Mouse (Mus musculus): ENCODE data around the gene Prph2. TPM values are rescaled to one million over a fixed set of nuclear protein-coding genes. Genes with fewer than 3 reads are reported as not detected.

The Prph2 gene
- polyA plus RNA-seq, 1 experiment from 2014 or later, result not detected

DNA sequence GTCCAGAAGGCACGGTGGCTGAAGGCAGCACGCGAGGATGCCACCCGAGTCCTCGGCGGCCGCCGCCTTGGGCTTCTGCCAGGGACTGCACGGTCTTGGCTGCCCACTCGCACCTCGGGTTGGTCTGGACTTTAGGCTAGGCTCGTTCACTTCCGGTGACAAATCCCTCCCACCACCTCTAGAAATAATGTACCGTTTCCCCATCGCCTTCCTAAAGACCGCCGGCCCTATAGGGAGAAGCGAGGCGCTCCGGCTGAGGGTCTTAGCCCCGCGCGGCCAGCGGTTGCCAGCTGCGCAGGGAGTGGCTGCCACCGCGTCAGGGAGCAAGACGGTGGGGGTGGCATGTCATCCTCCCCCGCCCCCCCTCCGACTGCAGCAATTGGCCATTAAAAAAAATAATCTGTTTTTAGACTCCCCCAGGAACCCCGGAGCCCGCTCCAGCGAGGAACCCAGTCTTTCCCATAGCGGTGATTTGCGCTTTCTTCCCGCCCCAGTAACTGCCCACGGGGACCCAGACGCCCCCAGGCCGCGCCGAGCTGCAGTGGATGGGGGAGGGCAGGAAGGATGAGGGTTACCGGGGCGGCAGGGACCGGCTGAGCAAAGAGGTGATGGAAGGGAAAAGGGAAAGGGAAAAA, 20.7 kb upstream of the Prph2 start:
- ATAC-seq (ENCODE audit: low FRiP score) (peak; percentile 70), DNase-seq (ENCODE audit: low spot score, missing footprints) (peak; percentile 95)
- Histone ChIP-seq H3K4me1 (ENCODE audit: control insufficient read depth, insufficient read depth, low read length) (peaks cover 18% of the 10 kb centered on the region), H3K9ac (ENCODE audit: low read length) (peak overlapping the region; percentile 70), H3K4me3 (ENCODE audit: low read depth, low read length) (peak overlapping the region; percentile 93), H3K36me3 (ENCODE audit: control insufficient read depth, insufficient read depth, low read length) (no peaks in the 10 kb centered on the region), H3K4me2 (peak overlapping the region; percentile 82), H3K27ac (ENCODE audit: low read depth, low read length) (peak overlapping the region; percentile 88), H3K27me3 (ENCODE audit: control insufficient read depth, insufficient read depth, low read length) (no peaks in the 10 kb centered on the region), H3K9me3 (ENCODE audit: control insufficient read depth, low read length) (no peaks in the 10 kb centered on the region)
- under 1% methylated on average over 44 of the region's 44 CpGs for WGBS

DNA sequence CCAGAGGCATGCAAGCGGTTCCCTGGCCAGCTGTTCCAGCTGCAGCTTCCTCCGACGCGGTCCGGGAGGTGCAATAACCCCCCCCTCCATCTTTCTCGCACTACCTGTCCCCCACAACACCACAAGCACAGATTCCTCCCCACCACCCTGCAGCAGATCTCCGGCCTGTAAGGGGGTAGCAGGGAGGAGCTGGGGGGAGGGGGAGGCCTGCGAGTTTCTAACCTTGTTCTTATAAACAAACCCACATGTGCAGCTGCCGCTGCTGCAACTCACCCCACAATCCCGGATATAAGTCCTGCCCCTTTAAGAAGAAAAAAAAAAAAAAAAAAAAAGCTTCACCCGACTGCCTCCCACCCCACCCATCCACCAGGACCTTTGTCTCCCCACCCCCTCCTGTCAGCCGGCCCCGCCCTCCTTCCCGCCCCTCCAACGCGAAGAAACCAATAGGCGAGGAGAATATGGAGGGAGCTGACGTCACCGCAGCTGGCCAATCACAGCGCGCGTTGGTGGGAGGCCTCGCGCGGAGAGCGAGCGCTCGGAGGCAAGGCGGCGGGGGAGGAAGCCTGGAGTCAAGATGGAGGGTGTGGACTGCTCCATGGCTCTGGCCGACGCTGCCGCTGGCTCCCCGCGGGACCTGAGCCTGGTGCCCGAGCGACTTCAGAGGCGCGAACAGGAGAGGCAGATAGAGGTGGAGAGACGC, 20.0 kb upstream of the Prph2 start, which contains the start of gene Tbcc:
Gene Tbcc (plus strand): TSS at position 569 of the 700 bp plus-strand sequence.
- WGBS, result under 1% methylated on average over 40 of the region's 40 CpGs
- Histone ChIP-seq H3K4me1 (ENCODE audit: control insufficient read depth, insufficient read depth, low read length) (peaks cover 18% of the 10 kb centered on the region), H3K36me3 (ENCODE audit: control insufficient read depth, insufficient read depth, low read length) (no peaks in the 10 kb centered on the region)

DNA sequence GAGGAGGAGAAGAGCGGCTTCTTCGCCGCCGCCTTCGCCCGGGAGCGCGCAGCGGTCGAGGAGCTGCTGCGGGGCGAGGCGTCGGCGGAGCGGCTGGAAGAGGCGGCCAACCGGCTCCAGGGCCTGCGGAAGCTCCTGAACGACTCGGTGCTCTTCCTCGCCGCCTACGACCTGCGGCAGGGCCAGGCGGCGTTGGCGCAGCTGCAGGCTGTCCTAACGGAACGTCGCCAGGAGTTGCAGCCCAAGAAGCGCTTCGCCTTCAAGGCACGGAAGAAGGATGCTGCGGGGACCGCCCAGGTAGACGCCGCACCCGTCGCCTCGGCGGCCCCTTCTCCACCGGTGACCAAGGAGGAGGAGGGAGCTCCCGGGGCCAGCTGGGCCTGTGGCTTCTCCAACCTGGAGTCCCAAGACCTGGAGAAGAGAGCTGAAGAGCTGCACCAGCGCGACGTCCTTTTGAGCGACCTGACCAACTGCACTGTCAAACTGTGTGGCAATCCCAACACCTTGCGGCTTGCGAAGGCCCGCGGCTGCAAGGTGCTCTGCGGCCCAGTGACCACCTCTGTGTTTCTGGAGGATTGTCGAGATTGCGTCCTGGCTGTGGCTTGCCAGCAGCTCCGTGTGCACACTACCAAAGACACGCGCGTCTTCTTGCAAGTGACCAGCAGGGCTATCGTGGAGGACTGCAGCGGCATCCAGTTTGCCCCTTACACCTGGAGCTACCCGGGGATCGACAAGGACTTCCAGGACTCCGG, 19.2 kb upstream of the Prph2 start:
- no peaks in the 10 kb centered on the region for H3K36me3 ChIP-seq (ENCODE audit: control insufficient read depth, insufficient read depth, low read length)
- ATAC-seq (ENCODE audit: low FRiP score) (no peak), DNase-seq (ENCODE audit: low spot score, missing footprints) (peak; percentile 94)

More for the DNA sequence above, 20.0 kb upstream of the Prph2 start, which contains the start of gene Tbcc:
- H3K9me3 ChIP-seq (ENCODE audit: control insufficient read depth, low read length), result no peaks in the 10 kb centered on the region
- peak within 1 kb of the TSS; percentile 93 for H3K9ac ChIP-seq (ENCODE audit: low read length)
- DNase-seq (ENCODE audit: low spot score, missing footprints), result peak; percentile 99
- ATAC-seq (ENCODE audit: low FRiP score), result peak; percentile 95
- H3K4me3 ChIP-seq (ENCODE audit: low read depth, low read length), result peak within 1 kb of the TSS; percentile 93
- H3K4me2 ChIP-seq, result peak within 1 kb of the TSS; percentile 86
- peak within 1 kb of the TSS; percentile 88 for H3K27ac ChIP-seq (ENCODE audit: low read depth, low read length)
- H3K27me3 ChIP-seq (ENCODE audit: control insufficient read depth, insufficient read depth, low read length), result no peaks in the 10 kb centered on the region

DNA sequence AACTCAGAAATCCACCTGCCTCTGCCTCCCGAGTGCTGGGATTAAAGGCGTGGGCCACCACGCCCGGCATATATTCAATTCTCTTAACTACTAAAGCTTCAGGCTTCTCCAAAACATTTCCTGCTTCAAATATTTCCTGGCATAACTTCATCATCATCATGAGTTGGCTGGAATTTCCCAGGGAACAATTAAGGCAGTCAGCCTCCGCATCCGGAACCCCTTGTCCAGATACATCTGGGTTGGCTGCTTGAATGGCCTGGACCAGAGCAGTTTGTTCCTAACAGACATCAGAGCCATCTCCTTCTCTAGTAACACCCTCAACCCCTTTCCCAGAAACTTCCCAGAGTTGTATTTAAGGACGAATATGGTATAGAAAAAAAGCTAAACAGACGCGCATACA, 14.8 kb upstream of the Prph2 start:
- H3K27ac ChIP-seq (ENCODE audit: low read depth, low read length), result no peak overlapping the region
- no peak overlapping the region for H3K4me3 ChIP-seq (ENCODE audit: low read depth, low read length)
- H3K36me3 ChIP-seq (ENCODE audit: control insufficient read depth, insufficient read depth, low read length), result no peaks in the 10 kb centered on the region
- no peaks in the 10 kb centered on the region for H3K9me3 ChIP-seq (ENCODE audit: control insufficient read depth, low read length)
- WGBS, result 94% methylated on average over 9 of the region's 9 CpGs
- ATAC-seq (ENCODE audit: low FRiP score) (no peak), DNase-seq (ENCODE audit: low spot score, missing footprints) (no peak)
- H3K27me3 ChIP-seq (ENCODE audit: control insufficient read depth, insufficient read depth, low read length), result no peaks in the 10 kb centered on the region
- no peak overlapping the region for H3K4me2 ChIP-seq
- peaks cover 15% of the 10 kb centered on the region for H3K4me1 ChIP-seq (ENCODE audit: control insufficient read depth, insufficient read depth, low read length)
- H3K9ac ChIP-seq (ENCODE audit: low read length), result no peak overlapping the region

More for the DNA sequence above, 19.2 kb upstream of the Prph2 start:
- H3K27ac ChIP-seq (ENCODE audit: low read depth, low read length), result peak overlapping the region; percentile 6; the same call in 1 of the 2 replicates
- no peaks in the 10 kb centered on the region for H3K27me3 ChIP-seq (ENCODE audit: control insufficient read depth, insufficient read depth, low read length)
- WGBS, result 3% methylated on average over 53 of the region's 64 CpGs
- H3K4me1 ChIP-seq (ENCODE audit: control insufficient read depth, insufficient read depth, low read length), result peaks cover 18% of the 10 kb centered on the region
- no peaks in the 10 kb centered on the region for H3K9me3 ChIP-seq (ENCODE audit: control insufficient read depth, low read length)
- H3K4me2 ChIP-seq, result peak overlapping the region; percentile 86
- H3K4me3 ChIP-seq (ENCODE audit: low read depth, low read length), result peak overlapping the region; percentile 93
- H3K9ac ChIP-seq (ENCODE audit: low read length), result peak overlapping the region; percentile 93

DNA sequence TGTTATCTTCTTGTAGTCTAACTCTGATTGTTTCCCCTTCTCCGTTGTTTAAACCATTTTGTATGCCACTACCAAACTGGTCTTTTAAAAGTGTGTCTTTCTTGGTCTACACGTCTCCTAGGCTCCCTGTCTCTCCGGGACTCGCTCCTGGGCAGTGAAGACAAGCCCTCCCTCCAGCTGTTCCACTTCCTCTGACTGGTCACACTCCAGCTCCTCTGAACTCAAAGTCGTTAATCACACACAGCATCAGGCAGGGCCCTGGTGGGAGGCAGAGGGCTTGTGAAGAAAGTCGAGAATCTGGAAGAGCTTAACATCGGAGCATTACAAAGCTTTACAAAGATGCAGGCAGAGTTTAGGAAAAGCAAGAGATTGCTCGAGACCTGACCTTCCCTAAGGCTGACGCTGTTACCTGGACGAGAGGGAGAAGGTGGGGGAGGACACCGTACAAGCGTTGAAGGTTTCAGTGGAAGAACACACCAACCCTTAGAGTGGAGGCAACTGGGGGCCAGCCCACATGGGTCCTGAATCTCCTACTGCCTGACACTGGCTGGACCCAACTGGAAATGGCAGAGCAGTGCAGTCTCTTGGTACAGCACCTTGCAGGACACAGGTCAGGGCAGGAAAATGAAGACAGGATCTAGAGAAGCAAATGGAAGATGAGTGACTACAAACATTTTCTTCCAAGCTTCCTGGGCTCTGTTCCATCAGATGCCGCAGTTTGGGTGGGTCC, 12.9 kb upstream of the Prph2 start:
- 47% methylated on average over 13 of the region's 13 CpGs for WGBS
- Histone ChIP-seq H3K36me3 (ENCODE audit: control insufficient read depth, insufficient read depth, low read length) (no peaks in the 10 kb centered on the region), H3K4me3 (ENCODE audit: low read depth, low read length) (no peak overlapping the region), H3K27ac (ENCODE audit: low read depth, low read length) (no peak overlapping the region), H3K9me3 (ENCODE audit: control insufficient read depth, low read length) (no peaks in the 10 kb centered on the region), H3K4me2 (no peak overlapping the region), H3K27me3 (ENCODE audit: control insufficient read depth, insufficient read depth, low read length) (no peaks in the 10 kb centered on the region), H3K9ac (ENCODE audit: low read length) (no peak overlapping the region), H3K4me1 (ENCODE audit: control insufficient read depth, insufficient read depth, low read length) (peaks cover 4% of the 10 kb centered on the region)
- ATAC-seq (ENCODE audit: low FRiP score), result no peak
- no peak for DNase-seq (ENCODE audit: low spot score, missing footprints)

DNA sequence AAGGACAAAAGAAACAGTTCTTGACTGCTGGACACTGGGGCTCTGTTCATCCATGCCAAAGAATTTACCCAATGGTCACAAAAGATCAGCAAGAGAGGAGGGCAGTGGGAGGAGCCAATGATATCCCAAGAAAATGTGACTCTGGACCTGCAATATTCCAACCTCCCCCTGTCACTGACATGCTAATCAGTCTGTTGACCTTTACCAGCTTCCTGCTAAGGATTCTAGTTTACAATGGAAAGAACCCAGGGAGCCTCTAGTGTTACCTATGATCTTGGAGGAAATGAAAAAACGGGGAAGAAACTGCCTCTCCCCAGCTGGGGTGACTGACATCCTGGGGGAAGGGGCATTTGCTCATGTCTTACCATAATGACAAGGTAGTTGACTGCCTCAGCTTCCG, 9.3 kb upstream of the Prph2 start:
- Histone ChIP-seq H3K4me3 (ENCODE audit: low read depth, low read length) (no peak overlapping the region), H3K4me1 (ENCODE audit: control insufficient read depth, insufficient read depth, low read length) (no peaks in the 10 kb centered on the region), H3K27ac (ENCODE audit: low read depth, low read length) (no peak overlapping the region), H3K36me3 (ENCODE audit: control insufficient read depth, insufficient read depth, low read length) (no peaks in the 10 kb centered on the region), H3K4me2 (no peak overlapping the region), H3K9me3 (ENCODE audit: control insufficient read depth, low read length) (no peaks in the 10 kb centered on the region), H3K9ac (ENCODE audit: low read length) (no peak overlapping the region), H3K27me3 (ENCODE audit: control insufficient read depth, insufficient read depth, low read length) (no peaks in the 10 kb centered on the region)
- DNase-seq (ENCODE audit: low spot score, missing footprints), result no peak
- WGBS, result 51% methylated on average over 2 of the region's 2 CpGs
- no peak for ATAC-seq (ENCODE audit: low FRiP score)

DNA sequence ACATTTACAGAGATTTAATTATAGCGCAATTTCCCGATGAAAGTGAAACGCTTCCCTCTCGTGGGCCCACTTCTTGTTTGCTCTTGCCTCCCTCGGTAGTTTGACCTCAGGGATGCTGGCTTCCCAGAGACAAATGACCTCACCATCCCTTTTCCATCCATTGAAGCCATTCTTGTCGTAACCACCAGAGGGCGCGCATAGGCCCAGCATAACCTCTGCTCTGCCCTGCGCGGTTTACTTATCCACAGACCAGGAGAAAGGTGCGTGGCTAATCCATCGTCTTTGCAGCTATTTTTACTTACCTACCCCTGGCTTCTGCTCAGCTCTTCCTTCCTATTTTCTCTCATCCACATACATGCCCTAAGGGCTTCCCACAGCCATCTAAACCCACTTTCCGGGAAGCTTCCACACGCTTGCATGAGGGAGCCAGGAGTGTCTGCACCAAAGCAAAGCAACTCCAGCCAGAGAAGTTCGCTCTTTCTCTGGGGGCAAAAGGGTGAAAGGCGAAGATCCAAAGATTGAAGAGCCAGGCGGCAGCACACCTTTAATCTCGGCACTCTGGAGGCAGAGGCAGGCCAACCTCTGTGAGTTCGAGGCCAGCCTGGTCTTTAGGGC, 6.3 kb upstream of the Prph2 start:
- Histone ChIP-seq H3K27ac (ENCODE audit: low read depth, low read length) (no peak overlapping the region), H3K9ac (ENCODE audit: low read length) (peak overlapping the region; percentile 20; the same call in 1 of the 2 replicates), H3K9me3 (ENCODE audit: control insufficient read depth, low read length) (no peaks in the 10 kb centered on the region), H3K27me3 (ENCODE audit: control insufficient read depth, insufficient read depth, low read length) (no peaks in the 10 kb centered on the region), H3K4me3 (ENCODE audit: low read depth, low read length) (no peak overlapping the region), H3K36me3 (ENCODE audit: control insufficient read depth, insufficient read depth, low read length) (no peaks in the 10 kb centered on the region), H3K4me2 (no peak overlapping the region; the same call in 1 of the 2 replicates), H3K4me1 (ENCODE audit: control insufficient read depth, insufficient read depth, low read length) (no peaks in the 10 kb centered on the region)
- ATAC-seq (ENCODE audit: low FRiP score) (peak; percentile 77), DNase-seq (ENCODE audit: low spot score, missing footprints) (peak; percentile 98)
- 22% methylated on average over 19 of the region's 19 CpGs for WGBS

DNA sequence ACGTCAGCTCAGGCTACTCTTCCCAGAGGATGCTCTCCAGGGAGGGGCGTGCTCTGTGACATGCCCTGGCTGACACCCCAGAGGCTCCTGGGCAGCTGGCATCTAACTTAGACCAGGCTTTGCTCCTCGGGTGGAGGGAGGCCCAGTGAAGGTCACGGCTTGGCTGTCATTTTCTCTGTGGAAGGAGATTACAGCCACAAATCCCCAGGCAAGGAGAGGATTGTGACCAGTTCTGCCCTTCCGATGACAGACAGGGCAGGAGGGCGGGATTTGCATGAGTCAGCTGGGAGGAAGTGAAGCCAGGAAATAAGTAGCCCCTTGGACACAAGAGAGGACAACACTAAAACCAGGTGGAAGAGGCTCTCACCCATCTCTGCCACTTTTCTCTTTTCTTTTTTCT, 2.1 kb downstream of the Prph2 start:
- Histone ChIP-seq H3K27ac (ENCODE audit: low read depth, low read length) (no peak overlapping the region), H3K4me1 (ENCODE audit: control insufficient read depth, insufficient read depth, low read length) (peaks cover 4% of the 10 kb centered on the region), H3K4me2 (no peak overlapping the region), H3K9me3 (ENCODE audit: control insufficient read depth, low read length) (no peaks in the 10 kb centered on the region), H3K4me3 (ENCODE audit: low read depth, low read length) (no peak overlapping the region), H3K9ac (ENCODE audit: low read length) (no peak overlapping the region), H3K36me3 (ENCODE audit: control insufficient read depth, insufficient read depth, low read length) (no peaks in the 10 kb centered on the region), H3K27me3 (ENCODE audit: control insufficient read depth, insufficient read depth, low read length) (no peaks in the 10 kb centered on the region)
- no peak for DNase-seq (ENCODE audit: low spot score, missing footprints)
- ATAC-seq (ENCODE audit: low FRiP score), result no peak
- WGBS, result 29% methylated on average over 6 of the region's 6 CpGs
